Mouse (Mus musculus) liver, postnatal 0 days (tissue): ENCODE measurements around the gene Ttc39d. TPM values are rescaled to one million over a fixed set of nuclear protein-coding genes. Genes with fewer than 3 reads are reported as not detected.

Source experiments
- ATAC-seq: fragments of 200-750 bp; cut with Nextera tagmentation; 2 replicates; pipeline ENCODE4 v1.8.0; 2017; ENCODE audit warnings: mild to moderate bottlenecking, moderate library complexity
- DNase-seq: peaks from one replicate; pipeline ENCODE4 v3.0.0-alpha.2; 2016
- H3K27ac ChIP-seq: fragments of 300-500 bp; sonication (generic); 2 replicates; pipeline ENCODE4 v1.5.1; 2014; ENCODE audit warnings: antibody characterized with exemption, moderate library complexity, mild to moderate bottlenecking, low read depth
- H3K27me3 ChIP-seq: fragments of 300-500 bp; sonication (generic); 2 replicates; pipeline ENCODE4 v1.6.1; 2014; ENCODE audit warnings: low read length, control low read depth, mixed read lengths; ENCODE audit not compliant: insufficient read depth
- H3K36me3 ChIP-seq: fragments of 300-500 bp; sonication (generic); replicated peaks from 2 replicates; pipeline ENCODE4 v1.6.1; 2014; ENCODE audit warnings: mild to moderate bottlenecking, control low read depth, low read length, moderate library complexity, mixed read lengths; ENCODE audit not compliant: insufficient read depth
- H3K4me1 ChIP-seq: fragments of 300-500 bp; sonication (generic); 2 replicates; pipeline ENCODE4 v1.6.1; 2014; ENCODE audit warnings: antibody characterized with exemption, mild to moderate bottlenecking, control low read depth; ENCODE audit not compliant: insufficient read depth
- H3K4me2 ChIP-seq: fragments of 300-500 bp; sonication (generic); 2 replicates; pipeline ENCODE4 v1.6.1; 2014; ENCODE audit warnings: low read depth, mild to moderate bottlenecking, low read length, moderate library complexity, mixed read lengths
- H3K4me3 ChIP-seq: fragments of 300-500 bp; sonication (generic); 2 replicates; pipeline ENCODE4 v1.5.1; 2014; ENCODE audit warnings: low read depth, low read length
- H3K9ac ChIP-seq: fragments of 300-500 bp; sonication (generic); replicated peaks from 2 replicates; pipeline ENCODE4 v1.6.1; 2014; ENCODE audit warnings: mild to moderate bottlenecking, moderate library complexity
- H3K9me3 ChIP-seq: fragments of 300-500 bp; sonication (generic); 2 replicates; pipeline ENCODE4 v1.6.1; 2016; ENCODE audit warnings: mild to moderate bottlenecking, control low read depth, low read length, mixed read lengths
- CTCF ChIP-seq: sonication (generic); IDR thresholded peaks from 2 replicates; pipeline ENCODE4 v1.5.1; 2016; ENCODE audit warnings: antibody characterized with exemption, low read depth
- EP300 ChIP-seq: IDR thresholded peaks from 2 replicates; pipeline ENCODE4 v1.6.1; 2016; ENCODE audit warnings: antibody characterized with exemption, low read depth, mild to moderate bottlenecking
- WGBS: fragments of 180-500 bp; shearing (Covaris S2); extraction: QIAGEN DNeasy Blood & Tissue Kit; methylation state at CpG from one replicate; pipeline ENCODE4 v1.1.7; 2014; ENCODE audit not compliant: insufficient replicate concordance; 5-methylcytosine and 5-hydroxymethylcytosine counted together
- polyA plus RNA-seq: library from polyadenylated mRNA; unstranded; fragments of >200 nt; fragmentation: Nextera tagmentation; extraction: Ambion mirVana; gene quantifications from 2 replicates; pipeline ENCODE4 v1.2.1, GENCODE M21; 2015

Gene Ttc39d
- polyA plus RNA-seq = not detected in 2 replicates

DNA sequence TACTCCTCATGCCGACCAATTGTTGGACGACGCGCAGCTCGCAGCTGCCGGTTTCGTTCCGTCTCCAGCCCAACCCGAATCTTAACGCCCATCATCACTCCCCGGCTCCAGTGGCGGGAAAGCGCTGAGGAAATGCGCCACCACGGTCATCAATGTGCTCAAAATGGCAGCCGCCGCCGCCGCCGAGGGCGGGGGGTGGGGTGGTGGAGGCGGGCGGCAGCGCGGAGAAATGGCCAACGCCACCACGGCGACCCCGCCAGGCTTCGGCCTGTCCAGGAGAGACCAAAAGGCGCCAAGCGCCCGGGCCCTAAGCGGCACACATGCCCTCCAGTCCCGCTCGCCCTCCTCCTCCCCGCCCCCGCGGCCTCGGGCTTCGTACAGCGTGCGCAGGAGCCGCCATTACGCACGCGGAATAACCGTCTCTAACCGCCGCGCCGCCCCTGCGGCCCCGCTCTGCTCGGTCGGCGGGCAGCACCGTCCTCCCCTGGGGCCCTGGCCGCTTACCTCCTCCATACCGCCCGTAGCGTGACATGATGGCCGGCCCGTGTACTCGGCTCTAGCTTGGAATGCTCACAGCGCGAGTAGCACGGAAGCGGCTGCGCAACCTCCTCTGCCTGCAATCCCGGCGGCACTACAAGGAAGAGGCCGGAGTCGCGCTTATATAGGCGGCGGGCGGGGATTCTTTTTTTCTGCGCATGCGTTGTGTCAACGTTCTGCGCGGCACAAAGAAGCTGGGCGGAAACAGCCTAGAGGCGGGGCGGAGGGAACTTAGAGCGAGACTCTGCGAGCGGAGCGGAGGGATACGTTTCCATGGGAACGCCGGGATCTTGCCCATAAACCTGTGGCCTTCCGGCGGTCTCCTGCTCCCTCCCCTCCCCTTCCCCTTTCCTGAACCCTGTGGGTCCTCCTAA, at the start of gene Ttc39d, which contains the start of gene Srsf7:
Gene Ttc39d, plus strand, starts transcription at position 790 of the 911 bp plus-strand sequence.
Gene Srsf7, minus strand, starts transcription at position 637 of the 911 bp plus-strand sequence.
- no peaks in the 10 kb centered on the region for H3K9me3 ChIP-seq
- ATAC-seq (peak; percentile 89), DNase-seq (peak; percentile 98)
- H3K4me2 ChIP-seq = peak within 1 kb of the TSS; percentile 87
- peaks cover 31% of the 10 kb centered on the region for H3K36me3 ChIP-seq
- peak within 1 kb of the TSS; percentile 92 for H3K4me3 ChIP-seq
- WGBS = under 1% methylated on average over 63 of the region's 95 CpGs
- H3K27me3 ChIP-seq = no peaks in the 10 kb centered on the region
- peaks cover 10% of the 10 kb centered on the region for H3K4me1 ChIP-seq
- TF ChIP-seq CTCF = no peak
- peak; percentile 48; the same call in 1 of the 2 replicates for TF ChIP-seq EP300
- peak within 1 kb of the TSS; percentile 95 for H3K27ac ChIP-seq
- H3K9ac ChIP-seq = peak within 1 kb of the TSS; percentile 92

DNA sequence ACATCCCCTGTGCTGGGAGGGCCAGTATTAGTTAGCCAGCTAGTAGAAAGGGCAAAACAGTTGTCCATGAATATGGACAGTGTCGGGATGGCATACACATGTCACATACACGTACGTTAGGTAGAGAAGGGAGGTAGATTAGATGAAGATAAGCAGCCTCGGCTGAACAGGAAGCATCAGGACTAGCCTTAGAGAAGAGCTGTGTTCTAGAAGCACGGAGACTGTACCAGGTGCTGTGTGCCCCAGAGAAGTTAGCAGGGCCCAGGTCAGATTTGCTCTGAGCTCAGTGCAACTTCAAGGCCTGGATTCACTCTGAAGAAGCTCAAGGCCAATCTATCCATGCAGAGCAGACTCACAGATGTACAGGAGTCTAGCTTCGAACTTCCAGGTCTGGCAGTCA, 49.8 kb upstream of the Ttc39d start:
- H3K27me3 ChIP-seq = no peaks in the 10 kb centered on the region
- H3K4me3 ChIP-seq = no peak overlapping the region
- 71% methylated on average over 6 of the region's 6 CpGs for WGBS
- H3K4me2 ChIP-seq = no peak overlapping the region
- ATAC-seq (no peak), DNase-seq (no peak)
- no peaks in the 10 kb centered on the region for H3K9me3 ChIP-seq
- H3K27ac ChIP-seq = no peak overlapping the region
- H3K4me1 ChIP-seq = no peaks in the 10 kb centered on the region
- no peak overlapping the region for H3K9ac ChIP-seq
- H3K36me3 ChIP-seq = no peaks in the 10 kb centered on the region
- TF ChIP-seq EP300 (no peak), CTCF (no peak)

DNA sequence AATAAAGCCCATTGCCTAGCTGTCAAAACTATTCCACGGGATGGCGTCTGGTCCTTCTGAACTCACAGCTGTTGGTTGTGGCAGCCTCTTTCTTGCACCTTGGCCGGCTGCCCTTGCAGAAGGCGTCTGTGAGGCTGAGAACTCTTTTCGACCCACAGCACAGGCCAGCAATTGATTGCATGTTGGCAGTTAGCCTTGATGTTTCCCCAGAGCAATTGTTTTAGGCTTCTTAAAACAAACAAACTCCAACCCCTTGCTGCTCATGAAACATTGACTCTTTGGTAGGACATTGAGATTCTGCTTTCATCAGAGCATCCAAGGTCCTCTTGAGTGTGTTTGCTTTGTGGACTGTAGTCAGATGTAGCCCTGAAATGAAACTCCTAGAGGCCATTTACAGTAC, 46.8 kb upstream of the Ttc39d start:
- 52% methylated on average over 5 of the region's 5 CpGs for WGBS
- no peaks in the 10 kb centered on the region for H3K4me1 ChIP-seq
- no peak overlapping the region for H3K4me2 ChIP-seq
- no peaks in the 10 kb centered on the region for H3K27me3 ChIP-seq
- TF ChIP-seq CTCF (peak; percentile 15; the same call in 1 of the 2 replicates), EP300 (peak; percentile 52; the same call in 1 of the 2 replicates)
- H3K9ac ChIP-seq = no peak overlapping the region
- no peaks in the 10 kb centered on the region for H3K9me3 ChIP-seq
- DNase-seq (peak; percentile 77), ATAC-seq (peak; percentile 90)
- no peak overlapping the region for H3K4me3 ChIP-seq
- H3K27ac ChIP-seq = 0 out of 2 replicates have a peak overlapping the region, but pooled peaks have one; percentile 59
- no peaks in the 10 kb centered on the region for H3K36me3 ChIP-seq

DNA sequence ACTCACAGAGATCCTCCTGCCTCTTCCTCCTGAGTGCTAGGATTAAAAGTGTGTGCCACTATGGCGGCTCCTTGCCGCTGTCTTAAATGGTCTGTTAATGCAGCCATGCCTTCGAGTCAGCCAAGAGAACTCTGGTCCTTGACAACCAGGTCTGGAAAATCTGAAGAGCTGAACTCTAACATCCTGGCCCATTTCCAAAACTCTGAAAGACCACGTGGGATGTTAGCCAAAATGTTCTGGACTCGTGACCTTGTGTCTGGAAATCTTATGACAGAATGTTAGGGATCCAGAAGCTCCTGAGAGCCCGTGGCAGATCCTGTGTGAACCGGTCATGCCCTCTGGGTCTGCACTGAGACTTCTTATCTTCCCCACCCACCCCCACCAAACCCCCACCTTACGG, 43.3 kb upstream of the Ttc39d start:
- Histone ChIP-seq H3K4me1 (no peaks in the 10 kb centered on the region), H3K9ac (no peak overlapping the region), H3K27me3 (no peaks in the 10 kb centered on the region), H3K36me3 (no peaks in the 10 kb centered on the region), H3K4me3 (no peak overlapping the region), H3K27ac (peak overlapping the region; percentile 24; the same call in 1 of the 2 replicates), H3K9me3 (no peaks in the 10 kb centered on the region), H3K4me2 (no peak overlapping the region)
- ATAC-seq = no peak
- 66% methylated on average over 8 of the region's 8 CpGs for WGBS
- TF ChIP-seq CTCF = no peak
- TF ChIP-seq EP300 = no peak
- peak; percentile 22 for DNase-seq

DNA sequence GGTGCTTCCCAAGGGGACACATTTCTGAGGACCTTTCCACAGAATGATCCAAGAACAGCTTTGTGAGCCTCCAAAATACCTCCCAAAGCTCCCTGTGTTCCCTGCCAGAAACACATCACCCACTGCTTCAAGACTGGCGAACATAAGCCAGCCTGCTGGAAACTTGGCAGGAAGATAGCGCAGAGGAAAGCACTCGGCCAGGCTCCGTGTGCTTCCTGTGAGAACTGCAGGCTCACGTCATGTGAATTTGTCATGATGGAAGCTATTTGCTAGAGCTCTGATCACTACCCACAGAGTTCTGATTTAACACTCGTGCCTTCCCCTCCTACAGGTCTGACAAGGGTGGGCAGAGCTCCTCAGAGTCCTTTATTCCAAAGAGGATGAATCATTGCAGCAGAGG, 41.5 kb upstream of the Ttc39d start:
- no peak for TF ChIP-seq CTCF
- TF ChIP-seq EP300 = no peak
- Histone ChIP-seq H3K4me1 (no peaks in the 10 kb centered on the region), H3K27ac (no peak overlapping the region), H3K9ac (no peak overlapping the region), H3K4me3 (no peak overlapping the region), H3K4me2 (no peak overlapping the region), H3K27me3 (no peaks in the 10 kb centered on the region), H3K36me3 (no peaks in the 10 kb centered on the region), H3K9me3 (no peaks in the 10 kb centered on the region)
- ATAC-seq (no peak), DNase-seq (no peak)
- 56% methylated on average over 6 of the region's 6 CpGs for WGBS

DNA sequence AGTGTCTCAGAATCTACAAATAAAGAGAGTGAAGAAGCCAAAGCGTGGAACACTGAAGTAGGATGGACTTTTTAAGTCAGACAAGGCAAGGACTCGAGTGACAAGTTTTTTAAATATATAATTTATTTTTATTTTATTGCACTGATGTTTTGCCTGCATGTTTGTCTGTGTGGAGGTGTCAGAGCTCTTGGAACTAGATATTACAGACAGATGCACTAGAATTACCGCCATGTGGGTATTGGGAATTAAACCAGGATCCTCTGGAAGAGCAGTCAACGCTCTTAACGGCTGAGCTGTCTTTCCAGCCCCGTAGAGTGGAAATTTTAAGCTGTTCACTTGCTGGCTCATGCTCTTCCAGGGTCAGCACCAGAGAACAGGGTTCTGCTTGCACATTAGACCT, 40.9 kb upstream of the Ttc39d start:
- Histone ChIP-seq H3K4me2 (no peak overlapping the region), H3K27me3 (no peaks in the 10 kb centered on the region), H3K27ac (no peak overlapping the region), H3K4me3 (no peak overlapping the region), H3K9me3 (no peaks in the 10 kb centered on the region), H3K9ac (no peak overlapping the region), H3K36me3 (no peaks in the 10 kb centered on the region), H3K4me1 (no peaks in the 10 kb centered on the region; the same call in 1 of the 2 replicates)
- WGBS = 82% methylated on average over 6 of the region's 6 CpGs
- TF ChIP-seq EP300 (no peak), CTCF (no peak)
- ATAC-seq = no peak
- DNase-seq = no peak
